Mouse (Mus musculus): ENCODE results near the gene Adora2b. TPM values are rescaled to one million over a fixed set of nuclear protein-coding genes. Genes with fewer than 3 reads are reported as not detected.

The Adora2b gene
- polyA plus RNA-seq (2012): 0.06 TPM in 1 of 2 replicates, not detected in the other

DNA sequence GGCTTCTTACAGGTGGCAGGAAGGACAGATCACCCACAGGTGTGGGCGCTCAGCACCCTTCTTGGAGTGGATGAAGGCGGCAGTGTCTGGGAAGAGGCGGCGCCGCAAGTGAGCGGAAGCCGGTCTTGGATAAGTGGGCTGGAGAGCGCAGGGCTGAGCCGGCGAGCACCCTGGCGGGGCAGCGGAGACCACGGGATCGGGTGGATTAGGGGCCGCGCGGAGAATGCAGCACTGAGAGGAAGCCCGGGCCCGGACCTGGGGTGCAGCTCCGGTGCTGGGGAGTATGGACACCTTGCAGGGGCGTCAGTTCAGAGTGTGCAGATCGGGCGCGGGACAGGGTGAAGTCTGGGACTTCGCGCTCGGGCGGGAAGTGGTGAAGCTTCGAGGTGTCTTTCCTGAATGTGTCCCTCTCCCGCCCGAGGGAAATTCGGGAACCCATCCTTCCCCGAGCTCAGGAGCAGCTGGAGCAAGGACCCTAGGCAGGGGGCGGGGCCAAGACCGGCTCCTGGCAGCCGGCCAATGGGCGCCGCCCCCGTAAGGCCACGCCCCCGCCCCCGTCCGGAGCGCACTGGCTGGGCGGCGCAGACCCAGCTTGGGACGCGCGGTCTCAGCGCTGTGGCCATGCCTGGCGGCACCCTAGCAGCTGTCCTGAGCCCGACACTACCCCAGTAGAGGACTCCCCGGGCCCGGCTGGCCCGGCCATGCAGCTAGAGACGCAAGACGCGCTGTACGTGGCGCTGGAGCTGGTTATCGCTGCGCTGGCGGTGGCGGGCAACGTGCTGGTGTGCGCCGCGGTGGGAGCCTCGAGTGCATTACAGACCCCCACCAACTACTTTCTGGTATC, at the start of gene Adora2b:
Gene Adora2b (plus strand): TSS at position 584 of the 844 bp plus-strand sequence.
- no peak for TF ChIP-seq GATA1 (IDR thresholded peaks at IDR 0.05; ENCODE audit: low read length)

- TF ChIP-seq GATA1 (IDR thresholded peaks at IDR 0.05; ENCODE audit: low read length): no peak
Measured at GRCm38 (mm10) chr11:62200901-62201512, 47.8 kb upstream of the Adora2b start.

- no peak for TF ChIP-seq GATA1 (IDR thresholded peaks at IDR 0.05; ENCODE audit: low read length)
Measured at GRCm38 (mm10) chr11:62202645-62203044, 46.1 kb upstream of the Adora2b start.

DNA sequence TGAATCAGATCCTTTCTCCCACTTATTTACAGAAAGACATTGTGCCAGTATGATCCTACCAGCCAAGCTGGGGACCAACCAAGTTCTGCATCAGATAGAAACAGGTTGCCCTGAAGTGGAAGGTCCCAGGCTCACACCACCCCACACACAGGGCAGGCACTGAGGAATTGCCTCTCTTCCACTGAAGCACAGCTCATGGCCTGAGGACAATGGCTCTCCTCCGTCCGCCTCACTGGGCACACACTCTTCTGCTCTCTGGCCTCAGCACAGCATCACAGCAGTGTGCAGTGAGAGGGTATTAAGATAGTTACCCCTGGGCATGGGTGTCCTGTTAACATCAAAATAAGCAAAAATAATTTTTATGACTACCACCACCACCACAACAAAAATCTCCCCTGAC, 39.7 kb upstream of the Adora2b start:
- TF ChIP-seq GATA1 (IDR thresholded peaks at IDR 0.05; ENCODE audit: low read length): no peak

DNA sequence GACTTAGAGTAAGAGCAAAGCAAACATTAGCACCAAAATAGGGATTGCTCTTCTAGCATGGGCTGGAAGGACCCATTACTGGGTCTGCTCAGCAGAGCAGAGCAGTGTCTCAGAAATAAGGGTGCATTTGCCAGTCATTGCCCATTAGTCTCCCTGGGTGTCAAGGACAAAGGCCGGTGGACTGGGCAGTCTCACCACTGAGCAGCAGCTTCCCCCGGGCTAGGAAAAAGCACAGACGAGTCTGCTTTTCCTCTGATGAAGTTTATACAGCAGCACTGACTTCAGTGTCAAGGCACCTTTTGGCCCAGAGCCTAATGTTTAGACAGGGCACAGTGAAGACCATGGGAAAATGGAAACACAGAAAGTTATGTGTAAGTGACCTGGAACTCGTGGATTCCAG, 38.9 kb upstream of the Adora2b start:
- TF ChIP-seq GATA1 (IDR thresholded peaks at IDR 0.05; ENCODE audit: low read length): no peak

GRCm38 (mm10) chr11:62213384-62213989, 35.3 kb upstream of the Adora2b start:
- TF ChIP-seq GATA1 (IDR thresholded peaks at IDR 0.05; ENCODE audit: low read length): no peak

- no peak for TF ChIP-seq GATA1 (IDR thresholded peaks at IDR 0.05; ENCODE audit: low read length)
Measured at GRCm38 (mm10) chr11:62215107-62215506, 33.7 kb upstream of the Adora2b start.

GRCm38 (mm10) chr11:62217751-62218150, 31.0 kb upstream of the Adora2b start:
- no peak for TF ChIP-seq GATA1 (IDR thresholded peaks at IDR 0.05; ENCODE audit: low read length)

DNA sequence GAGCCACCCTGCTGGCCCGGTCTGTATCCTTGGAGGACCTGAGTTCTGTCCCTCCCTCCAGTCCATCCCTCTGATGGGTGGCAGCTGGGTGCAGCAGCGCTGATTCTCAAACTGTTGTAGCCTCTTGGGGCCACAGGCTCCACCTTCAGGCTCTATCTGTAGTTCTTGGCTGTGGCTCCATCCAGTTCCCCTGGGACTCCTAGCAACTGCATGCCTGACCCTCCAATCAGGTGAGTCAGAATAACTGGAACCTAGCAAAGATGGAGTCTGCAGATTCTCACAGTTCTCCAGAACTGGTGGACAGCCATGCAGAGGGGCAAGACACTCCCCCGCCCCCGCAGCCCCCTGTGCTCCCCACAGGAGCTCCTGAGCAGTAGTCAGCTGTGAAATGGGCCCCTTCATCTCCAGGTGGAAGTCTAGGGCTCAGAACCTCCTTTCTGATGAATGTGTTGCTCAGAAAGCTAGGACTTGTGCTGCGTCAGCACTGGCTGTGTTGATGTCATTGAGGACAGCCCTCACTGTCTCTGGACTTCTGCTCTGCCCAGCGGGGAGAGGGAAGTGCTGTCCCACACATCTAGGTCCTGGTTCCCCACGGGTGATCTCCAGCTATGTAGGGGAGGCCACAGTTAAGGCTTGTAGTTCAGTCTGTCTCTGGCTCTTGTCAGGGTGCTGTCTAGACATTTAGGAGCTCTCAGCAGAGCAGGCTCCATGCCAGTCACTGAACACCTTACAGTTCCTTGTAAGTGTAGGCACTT, 27.9 kb upstream of the Adora2b start:
- no peak for TF ChIP-seq GATA1 (IDR thresholded peaks at IDR 0.05; ENCODE audit: low read length)

DNA sequence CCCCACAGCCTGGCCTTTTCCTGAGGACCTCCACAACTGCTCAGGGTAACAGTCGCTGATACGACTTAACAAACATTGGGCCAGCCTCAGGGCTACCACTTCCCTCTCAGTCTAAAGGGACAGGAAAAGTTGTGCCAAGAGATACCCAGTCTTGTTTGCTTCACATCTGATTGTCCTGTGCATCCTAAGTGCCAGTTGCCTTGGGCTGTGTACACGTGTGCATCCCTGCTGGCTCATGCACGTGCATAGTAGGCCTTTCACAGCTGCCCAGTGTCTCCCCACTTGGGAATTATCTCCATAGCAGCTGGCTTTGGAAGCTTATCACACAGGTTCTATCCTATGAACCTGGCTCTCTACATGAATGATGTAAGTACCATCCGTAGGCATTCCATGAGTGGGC, 25.4 kb upstream of the Adora2b start:
- TF ChIP-seq GATA1 (IDR thresholded peaks at IDR 0.05; ENCODE audit: low read length): no peak

GRCm38 (mm10) chr11:62223962-62224361, 24.8 kb upstream of the Adora2b start:
- no peak for TF ChIP-seq GATA1 (IDR thresholded peaks at IDR 0.05; ENCODE audit: low read length)

DNA sequence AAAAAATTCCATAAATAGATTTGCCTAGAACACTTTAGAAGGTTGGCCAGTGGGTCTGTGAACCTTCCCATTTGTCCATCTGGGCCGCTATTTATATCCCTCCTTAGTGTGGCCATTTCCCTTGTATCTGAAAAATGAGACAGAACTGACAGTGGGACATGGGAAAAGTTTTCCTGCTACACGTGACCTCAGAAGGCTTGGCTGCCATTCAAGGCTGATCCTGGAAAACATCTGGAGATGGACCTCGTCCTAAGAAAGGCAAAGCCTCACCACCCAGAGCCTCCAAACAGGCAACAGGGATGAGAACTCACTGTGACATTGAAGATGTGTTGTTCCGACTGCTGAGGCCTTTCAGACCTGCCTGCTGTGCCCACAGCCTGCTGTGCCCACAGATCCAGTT, 24.0 kb upstream of the Adora2b start:
- no peak for TF ChIP-seq GATA1 (IDR thresholded peaks at IDR 0.05; ENCODE audit: low read length)

DNA sequence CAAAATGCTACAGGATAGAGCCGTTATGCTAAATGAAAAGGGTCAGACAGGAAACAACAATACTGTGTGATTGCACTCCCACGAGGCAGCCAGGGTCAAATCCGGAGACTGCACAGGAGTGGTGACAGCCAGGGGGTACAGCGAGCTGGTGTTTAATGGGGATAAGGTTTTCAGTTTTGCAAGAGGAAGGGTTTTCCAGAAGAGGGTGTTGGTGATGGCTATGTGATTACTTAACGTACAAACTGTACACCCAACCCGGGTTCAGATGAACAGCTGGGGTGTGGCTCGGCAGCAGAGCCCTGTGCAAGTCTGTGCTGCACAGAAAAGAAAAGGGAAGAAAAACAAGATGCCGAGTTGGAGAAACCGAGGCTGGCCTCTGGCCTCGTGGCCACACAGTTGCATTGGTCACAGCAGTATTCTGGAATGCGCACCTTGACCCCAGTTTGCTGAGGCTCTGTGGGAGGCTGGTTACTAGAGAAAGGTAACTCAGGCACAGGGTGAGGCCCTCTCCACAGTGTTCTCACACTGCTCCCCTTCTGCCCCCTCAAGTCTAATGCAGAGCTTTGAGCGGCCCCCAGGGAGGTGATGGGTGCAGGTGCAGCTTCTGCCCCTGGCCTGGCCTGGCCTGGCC, 8.0 kb upstream of the Adora2b start:
- TF ChIP-seq GATA1 (IDR thresholded peaks at IDR 0.05; ENCODE audit: low read length): no peak

- TF ChIP-seq GATA1 (IDR thresholded peaks at IDR 0.05; ENCODE audit: low read length): no peak
Measured at GRCm38 (mm10) chr11:62243871-62244270, 4.9 kb upstream of the Adora2b start.

- TF ChIP-seq GATA1 (IDR thresholded peaks at IDR 0.05; ENCODE audit: low read length): no peak
Measured at GRCm38 (mm10) chr11:62244471-62244870, 4.3 kb upstream of the Adora2b start.
